Mouse (Mus musculus) liver, embryonic 15.5 days (tissue): ENCODE results near the gene 2310061I04Rik. TPM values are rescaled to one million over a fixed set of nuclear protein-coding genes. Genes with fewer than 3 reads are reported as not detected.

Experiments
- ATAC-seq: fragments of 200-750 bp; cut with Nextera tagmentation; 2 replicates; pipeline ENCODE4 v1.8.0; 2017; ENCODE audit warnings: moderate number of reproducible peaks, mild to moderate bottlenecking, moderate library complexity; ENCODE audit not compliant: insufficient read depth
- H3K27ac ChIP-seq: fragments of 300-500 bp; sonication (generic); replicated peaks from 2 replicates; pipeline ENCODE4 v1.5.1; 2015; ENCODE audit warnings: mild to moderate bottlenecking, inconsistent platforms
- H3K27me3 ChIP-seq: fragments of 300-500 bp; sonication (generic); 2 replicates; pipeline ENCODE4 v1.6.1; 2015; ENCODE audit warnings: mild to moderate bottlenecking, inconsistent platforms
- H3K36me3 ChIP-seq: fragments of 300-500 bp; sonication (generic); replicated peaks from 2 replicates; pipeline ENCODE4 v1.6.1; 2015; ENCODE audit warnings: moderate library complexity, mild to moderate bottlenecking, inconsistent platforms
- H3K4me1 ChIP-seq: fragments of 300-500 bp; sonication (generic); replicated peaks from 2 replicates; pipeline ENCODE4 v1.6.1; 2015; ENCODE audit warnings: inconsistent platforms
- H3K4me2 ChIP-seq: fragments of 300-500 bp; sonication (generic); 2 replicates; pipeline ENCODE4 v1.6.1; 2015; ENCODE audit warnings: moderate library complexity, mild to moderate bottlenecking, inconsistent platforms
- H3K4me3 ChIP-seq: fragments of 300-500 bp; sonication (generic); replicated peaks from 2 replicates; pipeline ENCODE4 v1.5.1; 2015; ENCODE audit warnings: mild to moderate bottlenecking, inconsistent platforms
- H3K9ac ChIP-seq: fragments of 300-500 bp; sonication (generic); 2 replicates; pipeline ENCODE4 v1.6.1; 2015; ENCODE audit warnings: moderate library complexity, mild to moderate bottlenecking, inconsistent platforms
- H3K9me3 ChIP-seq: fragments of 300-500 bp; sonication (generic); replicated peaks from 2 replicates; pipeline ENCODE4 v1.6.1; 2016; ENCODE audit warnings: inconsistent platforms
- WGBS: fragments of 180-500 bp; shearing (Covaris S2); methylation state at CpG from one replicate; pipeline ENCODE4 v1.1.7; 2015; ENCODE audit warnings: mixed read lengths; ENCODE audit not compliant: insufficient replicate concordance; 5-methylcytosine and 5-hydroxymethylcytosine counted together
- polyA plus RNA-seq: library from polyadenylated mRNA; unstranded; fragments of >200 nt; fragmentation: Nextera tagmentation; extraction: Ambion mirVana; gene quantifications from 2 replicates; pipeline ENCODE4 v1.2.1, GENCODE M21; 2015

Gene 2310061I04Rik
- polyA plus RNA-seq, 1 experiment from 2014 or later = 8.5 TPM

- 85% methylated on average over 4 of the region's 4 CpGs for WGBS
- Histone ChIP-seq H3K9ac (no peak overlapping the region), H3K4me2 (no peak overlapping the region), H3K9me3 (no peaks in the 10 kb centered on the region), H3K4me3 (no peak overlapping the region), H3K36me3 (peaks cover 70% of the 10 kb centered on the region), H3K4me1 (peaks cover 77% of the 10 kb centered on the region), H3K27ac (peak overlapping the region; percentile 52; the same call in 1 of the 2 replicates), H3K27me3 (no peaks in the 10 kb centered on the region)
- ATAC-seq = no peak
These were observed 24.5 kb upstream of the 2310061I04Rik start for GRCm38 (mm10) chr17:35921710-35922109.

- ATAC-seq = no peak
- Histone ChIP-seq H3K4me3 (no peak overlapping the region), H3K4me2 (peak overlapping the region; percentile 74), H3K27me3 (no peaks in the 10 kb centered on the region), H3K36me3 (peaks cover 63% of the 10 kb centered on the region), H3K9me3 (no peaks in the 10 kb centered on the region), H3K9ac (peak overlapping the region; percentile 64), H3K4me1 (peaks cover 71% of the 10 kb centered on the region), H3K27ac (peak overlapping the region; percentile 96)
- WGBS = 73% methylated on average over 5 of the region's 5 CpGs
These were observed 23.8 kb upstream of the 2310061I04Rik start for GRCm38 (mm10) chr17:35920862-35921562.

DNA sequence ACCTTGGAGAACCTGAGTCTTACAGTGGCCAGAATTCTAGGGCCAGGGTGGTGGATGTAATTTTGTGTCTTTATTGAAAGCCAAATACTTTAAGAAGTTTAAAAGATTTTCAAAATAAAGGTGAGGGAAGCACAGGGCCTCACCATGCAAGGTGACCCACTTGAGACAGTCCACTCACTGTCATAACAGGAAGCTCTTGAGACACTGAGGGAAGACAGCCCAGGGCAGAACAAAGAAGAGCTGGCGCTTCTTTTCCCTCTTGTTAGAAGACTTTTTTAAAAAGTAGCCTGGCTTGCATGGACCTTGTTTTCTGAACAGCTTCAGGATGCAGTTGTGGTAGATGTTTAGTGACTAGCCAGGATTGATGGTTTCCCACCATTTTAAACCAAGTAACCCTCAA is 23.2 kb upstream of the 2310061I04Rik start:
- Histone ChIP-seq H3K36me3 (peaks cover 57% of the 10 kb centered on the region), H3K4me2 (peak overlapping the region; percentile 74), H3K27ac (peak overlapping the region; percentile 96), H3K9me3 (no peaks in the 10 kb centered on the region), H3K4me3 (peak overlapping the region; percentile 77), H3K27me3 (no peaks in the 10 kb centered on the region), H3K9ac (peak overlapping the region; percentile 64), H3K4me1 (peaks cover 71% of the 10 kb centered on the region)
- ATAC-seq = no peak
- WGBS = 59% methylated on average over 1 of the region's 1 CpGs

DNA sequence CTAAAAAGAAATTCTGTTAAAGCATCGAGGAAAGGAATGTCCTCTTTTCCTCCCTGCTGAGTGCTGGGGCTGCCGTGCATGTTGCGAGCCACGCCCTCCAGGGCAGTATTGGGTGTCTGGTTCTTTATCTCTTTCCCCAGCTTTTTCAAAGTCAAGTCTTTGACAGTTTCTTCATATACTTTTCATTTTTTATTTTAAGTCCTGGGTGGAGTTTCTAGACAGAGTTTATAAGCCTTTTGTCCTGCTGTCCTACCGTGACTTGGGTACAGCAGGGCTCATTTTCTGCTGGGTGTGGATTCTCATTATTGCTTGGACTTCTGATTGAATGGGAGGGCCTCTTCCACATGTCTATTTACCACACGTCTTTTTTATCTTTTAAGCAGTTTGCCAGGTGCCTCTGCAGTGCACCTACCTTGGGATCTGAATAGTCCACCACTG is 22.7 kb upstream of the 2310061I04Rik start:
- peaks cover 52% of the 10 kb centered on the region for H3K36me3 ChIP-seq

DNA sequence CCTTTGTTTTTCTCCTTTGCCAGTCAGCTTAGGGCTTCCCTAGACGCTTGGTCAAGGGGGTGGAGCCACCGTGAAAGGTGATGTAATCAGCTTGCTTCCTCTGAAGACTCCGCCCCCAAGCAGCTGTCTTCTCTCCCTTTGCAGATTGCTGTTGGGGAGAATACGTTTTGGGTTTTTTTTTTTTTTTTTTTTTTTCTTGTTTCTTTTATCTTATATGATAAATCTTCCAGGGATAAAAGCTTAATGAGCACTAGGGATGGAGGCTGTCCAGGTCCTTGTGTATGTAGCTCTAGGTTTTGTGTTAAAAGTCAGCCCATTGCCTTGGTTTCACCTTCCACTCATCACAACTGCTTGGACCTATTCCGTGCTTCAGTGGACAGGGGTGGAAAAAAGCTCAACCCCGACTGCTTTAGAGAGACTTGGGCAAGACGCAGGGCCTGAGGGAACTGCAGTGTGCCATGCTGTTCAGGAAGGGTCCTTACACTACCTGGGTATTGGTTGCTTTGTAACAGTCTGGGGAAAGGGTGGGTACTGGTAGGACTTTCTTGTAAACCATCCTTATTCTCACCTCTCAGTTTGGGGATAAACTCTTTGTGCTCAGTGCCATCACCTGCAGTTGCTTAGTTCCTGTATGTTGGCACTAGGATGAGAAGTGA is 22.0 kb upstream of the 2310061I04Rik start:
- peak overlapping the region; percentile 77 for H3K4me3 ChIP-seq
- H3K27ac ChIP-seq = peak overlapping the region; percentile 96
- WGBS = 6% methylated on average over 7 of the region's 7 CpGs
- no peaks in the 10 kb centered on the region for H3K9me3 ChIP-seq
- no peaks in the 10 kb centered on the region for H3K27me3 ChIP-seq
- peak overlapping the region; percentile 74 for H3K4me2 ChIP-seq
- peaks cover 49% of the 10 kb centered on the region for H3K36me3 ChIP-seq
- ATAC-seq = peak; percentile 11
- peaks cover 71% of the 10 kb centered on the region for H3K4me1 ChIP-seq
- H3K9ac ChIP-seq = peak overlapping the region; percentile 87

More for the DNA sequence above, 22.7 kb upstream of the 2310061I04Rik start:
- peak overlapping the region; percentile 64 for H3K9ac ChIP-seq
- peak overlapping the region; percentile 77 for H3K4me3 ChIP-seq
- peak; percentile 20; the same call in 1 of the 2 replicates for ATAC-seq
- 10% methylated on average over 6 of the region's 6 CpGs for WGBS
- H3K27me3 ChIP-seq = no peaks in the 10 kb centered on the region
- H3K4me2 ChIP-seq = peak overlapping the region; percentile 74
- peaks cover 71% of the 10 kb centered on the region for H3K4me1 ChIP-seq
- H3K27ac ChIP-seq = peak overlapping the region; percentile 96
- no peaks in the 10 kb centered on the region for H3K9me3 ChIP-seq

DNA sequence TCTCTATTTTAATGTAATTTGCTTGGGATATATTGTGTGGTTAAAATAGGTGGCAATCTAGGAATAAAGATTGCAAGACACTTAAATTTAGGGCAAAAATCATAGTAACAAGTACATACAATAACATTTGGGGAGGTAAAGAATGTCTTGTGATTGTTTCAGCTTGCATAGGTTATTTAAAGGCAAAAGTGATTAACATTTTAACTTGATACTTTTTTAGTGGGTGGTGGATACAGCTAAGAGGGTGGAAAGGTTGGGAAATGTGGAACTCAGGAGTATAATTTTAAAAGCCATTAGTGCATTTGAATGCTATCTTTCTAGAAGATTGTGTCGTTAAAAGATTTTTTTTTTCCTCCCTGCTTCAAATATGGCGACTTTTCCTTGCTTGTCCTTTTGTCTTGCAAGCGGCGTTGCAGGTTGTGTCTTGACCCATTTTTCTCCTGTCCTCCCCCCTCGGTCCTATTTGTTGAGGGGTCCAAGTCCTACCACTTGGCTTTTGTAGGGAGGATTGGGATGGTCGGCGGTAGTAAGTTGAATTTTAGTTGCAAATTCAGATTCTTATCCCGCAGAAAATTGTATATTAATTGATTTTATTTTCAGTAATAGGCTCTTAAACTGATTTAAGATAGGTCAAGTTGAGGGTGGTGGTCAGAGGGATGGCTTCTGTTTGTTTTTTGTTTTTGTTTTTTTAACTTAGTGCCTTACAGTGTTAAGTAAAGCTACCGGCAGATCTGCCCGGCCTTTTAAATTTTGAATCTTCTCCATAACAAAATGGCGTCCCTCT is 21.2 kb upstream of the 2310061I04Rik start:
- Histone ChIP-seq H3K4me2 (peak overlapping the region; percentile 74), H3K27ac (peak overlapping the region; percentile 96), H3K36me3 (peaks cover 49% of the 10 kb centered on the region), H3K9ac (peak overlapping the region; percentile 87), H3K9me3 (no peaks in the 10 kb centered on the region), H3K4me1 (peaks cover 67% of the 10 kb centered on the region), H3K27me3 (no peaks in the 10 kb centered on the region), H3K4me3 (peak overlapping the region; percentile 77)
- no peak for ATAC-seq
- 0% methylated on average over 11 of the region's 11 CpGs for WGBS

GRCm38 (mm10) chr17:35917463-35918251 is 20.4 kb upstream of the 2310061I04Rik start:
- Histone ChIP-seq H3K27me3 (no peaks in the 10 kb centered on the region), H3K9me3 (no peaks in the 10 kb centered on the region), H3K4me3 (peak overlapping the region; percentile 77), H3K4me2 (peak overlapping the region; percentile 74), H3K4me1 (peaks cover 67% of the 10 kb centered on the region), H3K27ac (peak overlapping the region; percentile 96), H3K9ac (peak overlapping the region; percentile 87), H3K36me3 (peaks cover 49% of the 10 kb centered on the region)
- under 1% methylated on average over 13 of the region's 13 CpGs for WGBS
- no peak for ATAC-seq

DNA sequence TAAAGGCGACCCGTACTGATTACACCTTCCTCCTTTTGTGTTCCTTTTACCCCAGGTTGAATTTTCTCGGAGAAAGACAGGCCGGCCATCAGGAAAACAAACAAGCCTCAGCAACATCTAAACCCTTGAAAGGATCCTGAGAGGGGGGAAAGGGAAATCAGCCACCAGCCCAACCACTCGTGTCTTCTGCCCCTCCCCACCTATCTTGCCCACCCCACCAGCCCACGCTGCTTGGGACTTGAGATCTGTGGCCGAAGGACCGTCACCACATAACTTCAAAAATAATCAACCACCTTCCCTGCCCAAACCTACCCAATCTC is 19.9 kb upstream of the 2310061I04Rik start:
- Histone ChIP-seq H3K36me3 (peaks cover 49% of the 10 kb centered on the region), H3K9me3 (no peaks in the 10 kb centered on the region), H3K27me3 (no peaks in the 10 kb centered on the region), H3K4me2 (peak overlapping the region; percentile 74), H3K27ac (peak overlapping the region; percentile 96), H3K4me3 (peak overlapping the region; percentile 77), H3K4me1 (peaks cover 67% of the 10 kb centered on the region), H3K9ac (peak overlapping the region; percentile 87)
- no peak for ATAC-seq
- 1% methylated on average over 8 of the region's 8 CpGs for WGBS

- Histone ChIP-seq H3K27me3 (no peaks in the 10 kb centered on the region), H3K36me3 (peaks cover 51% of the 10 kb centered on the region), H3K27ac (peak within 1 kb of the TSS; percentile 96), H3K4me3 (peak within 1 kb of the TSS; percentile 77), H3K4me1 (peaks cover 64% of the 10 kb centered on the region), H3K9me3 (no peaks in the 10 kb centered on the region), H3K9ac (peak within 1 kb of the TSS; percentile 87), H3K4me2 (peak within 1 kb of the TSS; percentile 82)
- ATAC-seq = peak; percentile 87
- WGBS = under 1% methylated on average over 83 of the region's 83 CpGs
These were observed 19.3 kb upstream of the 2310061I04Rik start, which contains the start of the genes Mrps18b and Ppp1r10 for GRCm38 (mm10) chr17:35916297-35917142. Gene Mrps18b, minus strand, starts transcription at chr17:35916389. Gene Ppp1r10, plus strand, starts transcription at chr17:35916434.
